Mouse (Mus musculus) hindlimb bud, embryonic 11.5 days (tissue): ENCODE measurements at regions not wholly inside any gene's neighbourhood (a gene's known extent, or its start where the extent isn't known, plus 50 kb on each side); places are given as distances from the start of the nearest gene placed in this dataset.

Experiments
- DNase-seq: peaks from one replicate; pipeline ENCODE4 v3.0.0-alpha.2; 2012; ENCODE audit warnings: low read depth, low spot score; ENCODE audit errors: extremely low spot score

DNA sequence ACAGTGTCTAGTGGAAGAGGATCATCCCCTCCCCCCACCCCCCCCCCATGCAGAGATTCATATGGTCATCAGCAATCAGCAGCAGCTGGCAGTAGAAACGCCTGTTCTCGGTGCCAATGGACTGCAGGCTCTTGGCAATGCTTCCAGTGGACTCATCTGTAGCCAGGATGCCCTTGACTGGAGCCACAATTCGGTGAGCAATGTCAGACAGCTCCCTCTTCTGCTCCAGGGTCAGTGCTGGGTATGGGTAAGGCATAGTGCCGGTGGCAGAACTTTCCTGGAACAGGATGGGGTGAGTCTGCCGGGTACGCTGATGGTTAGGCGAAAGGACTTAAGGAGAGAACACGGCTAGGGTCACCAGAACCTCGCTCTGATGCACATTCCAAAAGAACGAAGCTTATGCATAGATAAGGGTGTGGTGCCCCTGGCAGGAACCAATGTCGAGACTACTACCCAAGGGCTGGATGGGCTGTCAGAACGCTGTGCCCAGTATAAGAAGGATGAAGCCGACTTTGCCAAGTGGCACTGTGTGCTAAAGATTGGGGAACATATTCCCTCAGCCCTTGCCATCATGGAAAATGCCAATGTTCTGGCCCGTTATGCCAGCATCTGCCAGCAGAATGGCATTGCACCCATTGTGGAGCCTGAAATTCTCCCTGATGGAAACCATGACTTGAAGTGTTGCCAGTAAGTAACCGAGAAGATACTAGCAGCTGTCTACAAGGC lies 372.1 kb downstream of the Col12a1 start:
- DNase-seq, result no peak

DNA sequence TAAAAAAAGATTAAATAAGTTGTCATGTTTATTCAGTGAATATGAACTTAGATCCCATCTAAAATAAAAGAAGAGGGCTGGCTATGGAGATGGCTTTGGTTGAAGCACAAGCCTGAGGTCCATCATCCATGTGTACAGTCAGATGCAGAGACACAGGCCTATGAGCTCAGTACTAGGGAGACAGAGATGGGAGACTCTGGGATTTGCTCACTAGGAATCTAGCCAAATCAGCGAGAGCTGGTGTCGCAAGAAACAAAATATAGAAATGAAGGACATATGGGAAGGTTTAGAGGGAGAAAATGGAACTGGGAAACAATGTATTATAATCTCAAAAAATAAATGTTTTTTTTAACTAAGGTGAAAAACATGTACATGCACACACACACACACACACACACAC lies 326.6 kb downstream of the Col12a1 start:
- no peak for DNase-seq

GRCm38 (mm10) chr9:79414989-79415388 lies 303.6 kb downstream of the Col12a1 start:
- DNase-seq, result no peak

- DNase-seq, result no peak
Measured at GRCm38 (mm10) chr9:79430417-79430816, 288.2 kb downstream of the Col12a1 start.

- DNase-seq, result no peak
Measured at GRCm38 (mm10) chr9:79437636-79438035, 281.0 kb downstream of the Col12a1 start.

DNA sequence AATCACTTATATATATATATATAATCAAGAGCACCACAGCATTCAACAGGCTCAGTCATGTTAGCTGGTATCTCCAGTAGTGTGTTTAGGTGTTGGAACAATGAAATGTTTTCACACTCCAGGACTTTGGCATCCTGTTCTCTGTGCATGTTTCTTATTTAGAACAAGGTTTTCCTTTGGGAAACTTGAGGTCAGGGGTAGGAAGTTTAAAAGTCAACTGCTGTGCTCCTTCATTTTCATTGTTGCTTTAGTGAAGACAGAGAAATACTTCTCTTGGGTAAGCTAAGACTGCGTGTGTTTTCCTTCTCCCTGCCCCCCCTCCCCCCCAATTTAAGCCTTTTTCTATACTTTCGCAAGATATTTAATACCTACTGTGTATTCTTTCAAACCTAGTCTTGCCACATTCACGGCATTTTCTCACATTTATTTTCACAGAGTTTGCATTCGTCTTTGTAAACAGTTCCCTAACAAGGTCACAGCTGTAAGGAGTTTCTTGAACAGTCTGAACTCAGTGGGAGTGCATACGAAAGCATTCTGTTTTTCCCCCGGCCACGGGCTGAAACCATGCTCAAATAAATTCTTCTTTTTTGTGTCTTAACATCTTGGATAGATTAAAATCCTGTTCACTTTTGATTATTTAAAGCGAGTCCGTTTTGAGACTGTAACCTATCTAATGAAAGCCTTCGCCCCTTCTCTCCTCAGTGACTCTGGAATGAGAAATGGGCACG lies 279.2 kb downstream of the Col12a1 start:
- DNase-seq, result no peak

GRCm38 (mm10) chr9:79455226-79455625 lies 263.4 kb downstream of the Col12a1 start:
- DNase-seq, result no peak

- no peak for DNase-seq
Measured at GRCm38 (mm10) chr9:79479118-79479517, 239.5 kb downstream of the Col12a1 start.

DNA sequence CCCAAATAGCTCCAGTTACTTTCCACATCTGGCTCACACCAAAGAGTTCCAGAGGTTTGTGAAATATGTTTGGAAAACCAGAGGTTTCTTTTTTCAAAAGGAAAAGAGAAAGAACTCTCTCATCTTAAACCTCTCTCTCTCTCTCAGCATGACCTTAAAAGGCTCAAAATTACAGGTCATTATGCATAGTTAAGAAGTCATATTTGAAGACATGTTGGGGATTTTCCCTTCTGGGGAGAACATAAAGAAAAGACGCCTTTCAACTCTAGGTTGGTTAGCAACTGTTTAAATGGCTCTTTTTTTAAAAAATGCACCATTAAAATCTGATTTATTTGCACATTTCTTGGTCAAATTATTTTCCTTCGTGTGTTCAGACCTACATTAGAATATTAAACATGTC lies 218.4 kb downstream of the Col12a1 start:
- DNase-seq, result no peak

GRCm38 (mm10) chr9:79502034-79502433 lies 216.6 kb downstream of the Col12a1 start:
- no peak for DNase-seq

GRCm38 (mm10) chr9:79516384-79516783 lies 202.2 kb downstream of the Col12a1 start:
- DNase-seq, result no peak

DNA sequence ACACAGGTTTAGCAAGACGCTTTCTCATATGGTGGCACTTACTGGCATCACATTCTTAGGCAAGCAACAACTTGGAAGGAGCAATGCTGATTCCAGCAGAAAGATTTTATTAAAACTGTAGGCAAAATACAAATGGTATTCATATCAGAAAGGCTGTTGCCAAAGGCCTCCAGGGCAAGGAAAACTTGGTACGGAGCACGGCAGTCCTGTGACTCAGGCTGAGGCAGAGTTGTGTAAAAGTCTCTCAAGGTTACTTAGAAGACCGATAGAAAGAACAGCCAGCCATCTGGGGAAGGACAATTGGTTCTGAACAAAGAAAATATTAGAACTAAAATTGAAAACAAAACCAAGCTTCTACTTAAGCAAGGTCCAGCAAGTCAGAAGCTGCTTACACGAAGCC lies 201.2 kb downstream of the Col12a1 start:
- no peak for DNase-seq

GRCm38 (mm10) chr9:79518640-79519039 lies 200.0 kb downstream of the Col12a1 start:
- no peak for DNase-seq

GRCm38 (mm10) chr9:79520498-79520897 lies 198.1 kb downstream of the Col12a1 start:
- no peak for DNase-seq

- no peak for DNase-seq
Measured at GRCm38 (mm10) chr9:79523054-79523453, 195.6 kb downstream of the Col12a1 start.

GRCm38 (mm10) chr9:79525000-79525399 lies 193.6 kb downstream of the Col12a1 start:
- no peak for DNase-seq

GRCm38 (mm10) chr9:79526390-79526789 lies 192.2 kb downstream of the Col12a1 start:
- no peak for DNase-seq

DNA sequence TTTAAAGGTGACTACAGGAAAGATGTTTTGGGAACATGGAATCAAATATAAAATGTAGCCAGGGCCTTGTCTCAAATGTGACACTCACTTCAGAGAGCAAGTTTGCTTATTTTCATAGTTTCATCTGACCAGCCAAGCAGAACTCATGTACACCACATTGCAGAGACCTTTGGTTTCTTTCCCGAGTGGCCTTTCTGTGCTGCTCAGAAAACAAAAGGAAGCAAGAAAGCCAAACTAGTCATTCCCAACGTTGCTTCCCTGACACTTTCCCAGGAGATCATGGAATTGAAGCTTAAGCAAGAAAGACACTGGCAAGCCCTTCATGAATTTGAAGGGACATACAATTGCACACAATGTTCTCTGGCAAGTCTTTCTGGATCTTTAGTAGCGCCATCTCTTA lies 191.3 kb downstream of the Col12a1 start:
- no peak for DNase-seq
